Mouse (Mus musculus): Measurements from ENCODE around the gene Vps39. TPM values are rescaled to one million over a fixed set of nuclear protein-coding genes. Genes with fewer than 3 reads are reported as not detected.

The Vps39 gene
- polyA plus RNA-seq, 1 experiment from 2014 or later: 41.5 TPM

Other genes with a start within 250 kb of the Vps39 start
- 17.4 and 17.8 TPM in 2 replicates for gene Ehd4, start 198.5 kb downstream of the Vps39 start, polyA plus RNA-seq (2014; fragmentation: Nextera tagmentation; extraction: Ambion mirVana)
- 0.05 and 0.12 TPM in 2 replicates for gene Pla2g4e, start 107.8 kb downstream of the Vps39 start, polyA plus RNA-seq (2014; fragmentation: Nextera tagmentation; extraction: Ambion mirVana)
- gene Pla2g4d, start 63.9 kb downstream of the Vps39 start, polyA plus RNA-seq (2014; fragmentation: Nextera tagmentation; extraction: Ambion mirVana): 0.07 TPM in 1 of 2 replicates, not detected in the other
- not detected in 2 replicates for gene Pla2g4f, start 39.0 kb downstream of the Vps39 start, polyA plus RNA-seq (2014; fragmentation: Nextera tagmentation; extraction: Ambion mirVana)
- gene Ganc, start 50.8 kb upstream of the Vps39 start, polyA plus RNA-seq (2014; fragmentation: Nextera tagmentation; extraction: Ambion mirVana): 7.4 and 7.7 TPM in 2 replicates
- 4.7 and 6.3 TPM in 2 replicates for gene Tmem87a, start 51.0 kb upstream of the Vps39 start, polyA plus RNA-seq (2014; fragmentation: Nextera tagmentation; extraction: Ambion mirVana)
- gene Capn3, start 102.9 kb upstream of the Vps39 start, polyA plus RNA-seq (2014; fragmentation: Nextera tagmentation; extraction: Ambion mirVana): 0.82 and 1.5 TPM in 2 replicates
- 63.6 and 68.5 TPM in 2 replicates for gene Zfp106, start 210.7 kb upstream of the Vps39 start, polyA plus RNA-seq (2014; fragmentation: Nextera tagmentation; extraction: Ambion mirVana)
- 50.4 and 51.6 TPM in 2 replicates for gene Snap23, start 214.5 kb upstream of the Vps39 start, polyA plus RNA-seq (2014; fragmentation: Nextera tagmentation; extraction: Ambion mirVana)